Mouse (Mus musculus): Measurements from ENCODE around the gene Clstn2. TPM values are rescaled to one million over a fixed set of nuclear protein-coding genes. Genes with fewer than 3 reads are reported as not detected.

Gene Clstn2
- polyA plus RNA-seq, 1 experiment from 2014 or later = 0.38 TPM

GRCm38 (mm10) chr9:97807031-97807430 lies 225.9 kb downstream of the Clstn2 start:
- Histone ChIP-seq H3K4me3 (ENCODE audit: low read length) (no peak overlapping the region), H3K9ac (ENCODE audit: low read depth, low read length) (no peak overlapping the region), H3K27ac (ENCODE audit: low read length) (no peak overlapping the region), H3K36me3 (ENCODE audit: control insufficient read depth, insufficient read depth, low read length) (no peaks in the 10 kb centered on the region), H3K4me1 (ENCODE audit: control insufficient read depth, insufficient read depth, low read length) (no peaks in the 10 kb centered on the region), H3K4me2 (ENCODE audit: low read depth, low read length) (no peak overlapping the region), H3K27me3 (replicated peaks; ENCODE audit: control insufficient read depth, insufficient read depth, low read length) (no peaks in the 10 kb centered on the region), H3K9me3 (ENCODE audit: control insufficient read depth, low read length) (no peaks in the 10 kb centered on the region)
- no peak for ATAC-seq
- WGBS = 84% methylated on average over 5 of the region's 5 CpGs

DNA sequence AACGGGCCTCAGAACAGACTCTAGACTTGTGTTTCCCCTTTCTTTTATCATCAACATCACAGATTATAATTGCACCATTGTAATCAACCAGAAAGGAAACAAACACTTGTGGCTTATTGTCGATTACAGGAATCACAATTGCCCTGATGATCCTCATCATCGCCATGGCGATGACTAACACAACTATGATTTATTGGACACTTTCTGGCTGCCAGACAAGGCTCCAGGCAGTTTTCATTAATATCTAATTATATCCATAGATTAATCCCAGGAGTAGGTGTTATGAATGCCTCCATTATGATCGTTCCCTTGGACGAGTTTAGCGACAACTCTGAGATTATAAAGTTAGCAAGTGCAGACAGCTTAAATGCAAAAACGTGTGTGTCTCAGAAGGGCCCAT lies 239.3 kb downstream of the Clstn2 start:
- WGBS = 58% methylated on average over 8 of the region's 8 CpGs

DNA sequence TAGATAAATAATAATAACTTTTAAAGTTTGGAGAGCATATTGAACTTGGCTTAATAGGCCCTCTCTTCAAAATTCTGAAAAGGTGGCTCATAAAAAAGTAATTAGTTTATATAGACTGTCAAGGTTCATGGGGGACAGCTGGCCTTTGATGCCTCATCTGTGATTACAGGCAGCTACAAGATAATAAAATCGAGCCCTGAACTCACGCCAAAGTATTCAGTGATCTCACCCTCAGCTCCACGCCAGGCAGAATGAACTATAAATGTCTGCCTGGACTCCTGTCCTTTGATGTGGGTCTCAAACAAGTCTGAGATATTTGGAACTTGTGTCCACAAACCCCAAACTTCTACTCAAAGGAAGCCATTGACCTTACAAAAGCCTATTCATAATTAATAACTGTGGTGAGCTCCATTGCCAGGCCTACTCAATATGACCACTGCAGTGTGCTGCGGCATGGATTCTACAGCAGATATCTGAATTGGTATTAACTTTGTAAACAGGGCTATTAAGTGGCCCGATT lies 244.8 kb downstream of the Clstn2 start:
- H3K4me3 ChIP-seq (ENCODE audit: low read length) = no peak overlapping the region
- H3K4me1 ChIP-seq (ENCODE audit: control insufficient read depth, insufficient read depth, low read length) = no peaks in the 10 kb centered on the region
- H3K27ac ChIP-seq (ENCODE audit: low read length) = no peak overlapping the region
- no peak for ATAC-seq
- H3K9me3 ChIP-seq (ENCODE audit: control insufficient read depth, low read length) = no peaks in the 10 kb centered on the region
- H3K36me3 ChIP-seq (ENCODE audit: control insufficient read depth, insufficient read depth, low read length) = no peaks in the 10 kb centered on the region
- H3K9ac ChIP-seq (ENCODE audit: low read depth, low read length) = no peak overlapping the region
- WGBS = 61% methylated on average over 5 of the region's 5 CpGs
- H3K27me3 ChIP-seq (replicated peaks; ENCODE audit: control insufficient read depth, insufficient read depth, low read length) = no peaks in the 10 kb centered on the region
- no peak overlapping the region for H3K4me2 ChIP-seq (ENCODE audit: low read depth, low read length)

More for the DNA sequence above, 239.3 kb downstream of the Clstn2 start:
- H3K4me1 ChIP-seq (ENCODE audit: control insufficient read depth, insufficient read depth, low read length) = no peaks in the 10 kb centered on the region
- no peak overlapping the region for H3K9ac ChIP-seq (ENCODE audit: low read depth, low read length)
- no peaks in the 10 kb centered on the region for H3K9me3 ChIP-seq (ENCODE audit: control insufficient read depth, low read length)
- no peaks in the 10 kb centered on the region for H3K27me3 ChIP-seq (replicated peaks; ENCODE audit: control insufficient read depth, insufficient read depth, low read length)
- no peak overlapping the region for H3K4me3 ChIP-seq (ENCODE audit: low read length)
- no peaks in the 10 kb centered on the region for H3K36me3 ChIP-seq (ENCODE audit: control insufficient read depth, insufficient read depth, low read length)
- H3K27ac ChIP-seq (ENCODE audit: low read length) = no peak overlapping the region
- no peak for ATAC-seq
- no peak overlapping the region for H3K4me2 ChIP-seq (ENCODE audit: low read depth, low read length)

GRCm38 (mm10) chr9:97780032-97780616 lies 252.9 kb downstream of the Clstn2 start:
- no peak overlapping the region for H3K27ac ChIP-seq (ENCODE audit: low read length)
- H3K9me3 ChIP-seq (ENCODE audit: control insufficient read depth, low read length) = no peaks in the 10 kb centered on the region
- no peak overlapping the region for H3K4me3 ChIP-seq (ENCODE audit: low read length)
- H3K36me3 ChIP-seq (ENCODE audit: control insufficient read depth, insufficient read depth, low read length) = no peaks in the 10 kb centered on the region
- H3K27me3 ChIP-seq (replicated peaks; ENCODE audit: control insufficient read depth, insufficient read depth, low read length) = no peaks in the 10 kb centered on the region
- ATAC-seq = peak; percentile 90
- H3K4me1 ChIP-seq (ENCODE audit: control insufficient read depth, insufficient read depth, low read length) = no peaks in the 10 kb centered on the region; the same call in 1 of the 2 replicates
- no peak overlapping the region for H3K4me2 ChIP-seq (ENCODE audit: low read depth, low read length)
- 37% methylated on average over 5 of the region's 5 CpGs for WGBS
- no peak overlapping the region for H3K9ac ChIP-seq (ENCODE audit: low read depth, low read length)

- Histone ChIP-seq H3K36me3 (ENCODE audit: control insufficient read depth, insufficient read depth, low read length) (no peaks in the 10 kb centered on the region), H3K9me3 (ENCODE audit: control insufficient read depth, low read length) (no peaks in the 10 kb centered on the region), H3K4me3 (ENCODE audit: low read length) (no peak overlapping the region), H3K9ac (ENCODE audit: low read depth, low read length) (no peak overlapping the region), H3K4me2 (ENCODE audit: low read depth, low read length) (no peak overlapping the region), H3K4me1 (ENCODE audit: control insufficient read depth, insufficient read depth, low read length) (no peaks in the 10 kb centered on the region; the same call in 1 of the 2 replicates), H3K27ac (ENCODE audit: low read length) (no peak overlapping the region), H3K27me3 (replicated peaks; ENCODE audit: control insufficient read depth, insufficient read depth, low read length) (no peaks in the 10 kb centered on the region)
- WGBS = 70% methylated on average over 1 of the region's 1 CpGs
- no peak for ATAC-seq
Measured at GRCm38 (mm10) chr9:97775770-97776169, 257.2 kb downstream of the Clstn2 start.

GRCm38 (mm10) chr9:97774991-97775390 lies 258.0 kb downstream of the Clstn2 start:
- no peaks in the 10 kb centered on the region for H3K27me3 ChIP-seq (replicated peaks; ENCODE audit: control insufficient read depth, insufficient read depth, low read length)
- H3K9ac ChIP-seq (ENCODE audit: low read depth, low read length) = no peak overlapping the region
- no peaks in the 10 kb centered on the region; the same call in 1 of the 2 replicates for H3K4me1 ChIP-seq (ENCODE audit: control insufficient read depth, insufficient read depth, low read length)
- no peaks in the 10 kb centered on the region for H3K9me3 ChIP-seq (ENCODE audit: control insufficient read depth, low read length)
- no peak for ATAC-seq
- no peaks in the 10 kb centered on the region for H3K36me3 ChIP-seq (ENCODE audit: control insufficient read depth, insufficient read depth, low read length)
- H3K4me2 ChIP-seq (ENCODE audit: low read depth, low read length) = no peak overlapping the region
- no peak overlapping the region for H3K4me3 ChIP-seq (ENCODE audit: low read length)
- H3K27ac ChIP-seq (ENCODE audit: low read length) = no peak overlapping the region
- 71% methylated on average over 1 of the region's 1 CpGs for WGBS

GRCm38 (mm10) chr9:97773911-97774310 lies 259.1 kb downstream of the Clstn2 start:
- H3K4me2 ChIP-seq (ENCODE audit: low read depth, low read length) = no peak overlapping the region
- H3K9me3 ChIP-seq (ENCODE audit: control insufficient read depth, low read length) = no peaks in the 10 kb centered on the region
- no peaks in the 10 kb centered on the region for H3K4me1 ChIP-seq (ENCODE audit: control insufficient read depth, insufficient read depth, low read length)
- no peak overlapping the region for H3K4me3 ChIP-seq (ENCODE audit: low read length)
- no peak overlapping the region for H3K27ac ChIP-seq (ENCODE audit: low read length)
- no peaks in the 10 kb centered on the region for H3K27me3 ChIP-seq (replicated peaks; ENCODE audit: control insufficient read depth, insufficient read depth, low read length)
- H3K36me3 ChIP-seq (ENCODE audit: control insufficient read depth, insufficient read depth, low read length) = no peaks in the 10 kb centered on the region
- WGBS = 88% methylated on average over 3 of the region's 3 CpGs
- ATAC-seq = no peak
- H3K9ac ChIP-seq (ENCODE audit: low read depth, low read length) = no peak overlapping the region

DNA sequence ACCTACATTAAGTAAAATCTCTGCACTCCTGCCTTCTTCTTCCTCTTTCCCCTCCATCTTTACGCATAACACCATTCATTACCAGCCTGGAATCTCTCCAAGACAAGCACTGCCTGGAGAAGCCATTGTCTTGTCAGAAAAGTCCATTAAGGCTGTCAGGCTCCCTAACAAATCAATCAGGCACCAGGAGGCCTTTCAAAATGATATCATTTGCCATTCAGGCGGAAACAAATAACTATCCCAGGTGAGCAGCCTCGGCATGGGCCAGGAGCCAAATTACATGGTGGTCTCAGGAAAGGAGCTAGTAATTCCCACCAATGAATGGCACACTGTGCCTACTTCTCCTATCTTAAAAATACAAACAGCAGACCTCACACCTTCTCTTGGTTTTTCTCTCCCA lies 260.6 kb downstream of the Clstn2 start:
- H3K9ac ChIP-seq (ENCODE audit: low read depth, low read length) = no peak overlapping the region
- H3K27me3 ChIP-seq (replicated peaks; ENCODE audit: control insufficient read depth, insufficient read depth, low read length) = no peaks in the 10 kb centered on the region
- H3K4me3 ChIP-seq (ENCODE audit: low read length) = no peak overlapping the region
- ATAC-seq = no peak
- no peaks in the 10 kb centered on the region for H3K36me3 ChIP-seq (ENCODE audit: control insufficient read depth, insufficient read depth, low read length)
- WGBS = 56% methylated on average over 3 of the region's 3 CpGs
- H3K4me2 ChIP-seq (ENCODE audit: low read depth, low read length) = no peak overlapping the region
- no peaks in the 10 kb centered on the region for H3K4me1 ChIP-seq (ENCODE audit: control insufficient read depth, insufficient read depth, low read length)
- no peak overlapping the region for H3K27ac ChIP-seq (ENCODE audit: low read length)
- H3K9me3 ChIP-seq (ENCODE audit: control insufficient read depth, low read length) = no peaks in the 10 kb centered on the region

DNA sequence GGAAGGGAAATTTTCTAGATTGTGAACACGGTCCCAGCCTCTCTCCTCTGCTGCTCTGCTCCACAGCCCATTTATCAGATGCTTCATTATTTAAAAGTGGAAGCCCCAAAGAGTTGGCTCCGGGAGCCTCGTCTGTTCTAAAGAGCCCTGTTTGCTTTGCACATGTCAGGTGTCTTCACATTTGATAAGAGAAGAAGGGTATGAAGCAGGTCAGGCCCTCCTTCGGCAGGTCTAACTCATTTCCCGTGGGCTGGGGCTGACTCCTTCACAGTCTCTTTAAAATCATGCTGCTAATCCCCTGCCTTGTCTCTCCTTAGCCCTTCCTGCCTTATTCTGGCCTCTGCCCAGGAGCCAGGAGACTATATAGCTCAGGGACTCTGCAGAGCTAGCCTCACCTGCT lies 263.6 kb downstream of the Clstn2 start:
- Histone ChIP-seq H3K4me3 (ENCODE audit: low read length) (no peak overlapping the region), H3K9ac (ENCODE audit: low read depth, low read length) (no peak overlapping the region), H3K4me1 (ENCODE audit: control insufficient read depth, insufficient read depth, low read length) (no peaks in the 10 kb centered on the region), H3K27ac (ENCODE audit: low read length) (no peak overlapping the region), H3K27me3 (replicated peaks; ENCODE audit: control insufficient read depth, insufficient read depth, low read length) (no peaks in the 10 kb centered on the region), H3K36me3 (ENCODE audit: control insufficient read depth, insufficient read depth, low read length) (no peaks in the 10 kb centered on the region), H3K4me2 (ENCODE audit: low read depth, low read length) (no peak overlapping the region), H3K9me3 (ENCODE audit: control insufficient read depth, low read length) (no peaks in the 10 kb centered on the region)
- no peak for ATAC-seq
- WGBS = 49% methylated on average over 5 of the region's 5 CpGs

GRCm38 (mm10) chr9:97765251-97765767 lies 267.7 kb downstream of the Clstn2 start:
- H3K4me1 ChIP-seq (ENCODE audit: control insufficient read depth, insufficient read depth, low read length) = no peaks in the 10 kb centered on the region
- no peak overlapping the region for H3K4me2 ChIP-seq (ENCODE audit: low read depth, low read length)
- no peak overlapping the region for H3K27ac ChIP-seq (ENCODE audit: low read length)
- H3K36me3 ChIP-seq (ENCODE audit: control insufficient read depth, insufficient read depth, low read length) = no peaks in the 10 kb centered on the region
- 89% methylated on average over 6 of the region's 6 CpGs for WGBS
- no peaks in the 10 kb centered on the region for H3K9me3 ChIP-seq (ENCODE audit: control insufficient read depth, low read length)
- no peak for ATAC-seq
- no peak overlapping the region for H3K4me3 ChIP-seq (ENCODE audit: low read length)
- no peaks in the 10 kb centered on the region for H3K27me3 ChIP-seq (replicated peaks; ENCODE audit: control insufficient read depth, insufficient read depth, low read length)
- H3K9ac ChIP-seq (ENCODE audit: low read depth, low read length) = no peak overlapping the region
